Mouse (Mus musculus) ES-E14 (cell line): ENCODE results near the gene Cdk19.

Experiments used
- CHD2 ChIP-seq: IDR thresholded peaks from 2 replicates; pipeline ENCODE4 v1.6.1; 2014; ENCODE audit warnings: mild to moderate bottlenecking, low read depth, low read length, inconsistent platforms
- ZNF384 ChIP-seq: IDR thresholded peaks from 2 replicates; pipeline ENCODE4 v1.6.1; 2012; ENCODE audit warnings: low read depth, low read length, inconsistent platforms

DNA sequence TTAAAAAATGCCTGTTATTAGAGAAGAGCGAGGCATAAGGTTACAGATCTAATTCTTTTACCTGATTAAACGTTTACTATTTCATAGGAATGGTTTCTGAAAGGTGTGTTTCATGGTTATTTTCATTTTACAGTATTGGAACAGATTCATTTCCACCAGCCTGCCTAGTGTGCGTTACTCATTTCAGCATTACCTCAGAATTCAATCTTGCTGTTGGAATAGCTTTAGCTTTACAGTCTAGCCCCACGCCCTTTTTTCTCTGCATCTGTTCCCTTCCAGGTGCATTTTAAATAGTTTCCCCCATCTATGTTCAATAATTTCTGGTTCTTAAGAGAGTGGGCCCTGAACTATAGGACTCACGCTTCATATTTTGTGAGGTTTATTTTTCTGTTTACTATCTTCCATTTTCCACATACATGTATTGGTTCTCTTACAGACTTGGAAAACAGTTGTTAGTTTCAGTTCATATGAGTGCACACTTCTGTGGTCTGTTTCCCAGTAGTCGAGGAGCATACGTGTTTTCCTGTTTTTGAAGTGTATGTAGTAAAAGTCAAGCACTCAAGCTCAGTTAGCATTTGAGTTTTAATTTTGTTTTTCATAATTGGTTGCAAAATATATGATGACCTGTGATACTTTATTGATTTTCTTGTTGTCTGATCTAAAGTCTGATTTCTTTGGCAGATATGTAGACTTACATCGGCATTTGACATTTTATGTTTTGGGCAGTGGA, 32.0 kb downstream of the Cdk19 start:
- no peak for TF ChIP-seq CHD2
- no peak for TF ChIP-seq ZNF384
